Mouse (Mus musculus) kidney, postnatal 4 days (tissue): ENCODE measurements around the gene Atf7.

Source experiments
- DNase-seq, 2 experiments: peaks; one replicate each; pipeline ENCODE4 v3.0.0; 2021; ENCODE audit warnings: mixed read lengths in 2 of 2

Atf7 gene

DNA sequence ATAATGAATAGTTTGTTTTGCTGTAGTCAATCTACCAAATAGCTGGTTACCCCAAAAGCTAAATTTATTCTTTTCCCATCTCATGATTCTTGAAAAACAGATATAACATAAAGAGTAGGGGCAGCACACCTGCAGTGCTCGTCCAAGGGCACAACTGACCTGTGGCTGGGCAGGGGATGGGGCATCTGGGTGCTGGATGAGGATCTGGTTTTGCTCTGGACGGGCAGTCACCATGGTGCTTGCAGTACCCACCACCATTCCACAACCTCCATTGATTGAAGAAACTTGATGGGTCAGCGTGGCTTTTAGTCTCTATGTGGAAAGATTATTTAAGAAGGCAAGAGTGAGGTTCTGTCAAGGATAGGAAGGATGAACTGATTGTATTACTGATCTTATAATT, 79.0 kb downstream of the Atf7 start:
- DNase-seq, result no peak

DNA sequence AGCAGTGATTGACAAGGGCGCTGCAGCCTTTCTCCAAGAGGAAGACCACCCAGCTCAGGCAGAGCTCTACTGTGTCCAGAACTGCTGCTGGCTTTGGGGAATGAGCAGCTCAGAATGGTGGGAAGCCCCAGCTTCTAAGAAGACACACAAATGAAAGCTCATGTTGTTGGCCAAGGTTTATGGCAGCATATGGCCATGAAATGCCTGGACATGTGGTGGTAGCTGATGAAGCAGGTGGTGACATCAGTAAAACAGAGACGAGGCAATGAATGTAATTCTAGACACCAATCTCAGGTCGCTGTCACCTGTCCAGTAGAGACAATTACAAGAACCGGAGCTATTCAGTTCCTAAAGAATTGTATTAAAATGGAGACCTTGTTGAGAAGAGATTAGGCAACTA, 80.5 kb downstream of the Atf7 start:
- DNase-seq, result no peak

DNA sequence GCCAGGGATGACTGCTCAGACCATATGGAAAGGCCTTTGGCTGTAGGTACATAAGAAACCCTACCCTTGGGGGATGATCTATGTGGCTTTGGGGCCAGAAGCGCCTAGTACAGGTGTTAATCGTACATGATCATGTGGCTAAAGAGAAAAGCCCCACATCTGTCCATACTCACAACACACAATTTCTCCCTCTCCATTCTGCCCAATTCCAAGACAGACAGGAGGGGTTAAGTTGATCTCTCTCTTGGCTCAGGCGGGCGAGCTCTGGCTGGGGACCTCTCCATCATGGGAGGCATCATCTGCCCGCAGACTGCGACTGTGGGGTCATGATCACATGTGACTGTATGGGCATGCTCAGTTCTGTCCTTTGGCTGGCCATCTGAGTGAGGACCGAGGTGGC, 91.3 kb downstream of the Atf7 start:
- DNase-seq, result no peak

DNA sequence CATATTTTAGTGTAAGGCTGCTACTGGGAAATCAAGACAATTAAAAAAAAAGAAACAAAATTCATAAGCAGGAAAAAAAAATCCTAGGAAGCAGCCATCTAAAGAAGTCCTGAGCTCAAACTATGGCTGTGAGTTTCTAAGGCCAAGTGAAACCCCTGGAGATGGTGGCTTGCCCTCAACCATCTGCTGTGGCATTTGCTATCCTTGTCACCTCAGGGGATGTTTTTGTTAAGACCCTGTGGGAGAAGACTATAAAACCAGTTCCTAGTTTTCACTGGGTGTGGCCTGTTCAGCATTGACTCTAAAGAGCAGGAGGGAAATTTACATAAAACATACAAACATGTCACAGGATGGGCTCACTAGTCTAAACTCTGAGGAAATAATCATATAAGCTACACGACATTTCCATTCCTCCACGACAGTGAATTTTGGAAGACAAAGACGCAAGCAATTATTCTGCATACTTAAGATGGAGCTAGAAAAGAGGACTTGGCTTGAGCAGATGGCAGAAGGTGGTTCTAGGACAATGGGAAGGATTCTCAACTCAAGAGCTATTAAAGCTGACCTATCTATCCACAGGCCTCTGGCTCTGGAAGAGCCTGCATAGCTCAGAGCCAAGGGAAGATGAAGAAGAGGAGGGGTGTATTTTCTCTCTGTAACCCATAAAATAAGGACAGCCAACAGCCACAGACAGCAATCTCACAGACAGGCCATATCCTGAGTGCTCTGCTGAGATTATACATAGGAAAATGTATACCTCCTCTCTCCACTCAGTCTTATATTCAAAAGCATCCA, 93.0 kb downstream of the Atf7 start:
- no peak for DNase-seq

DNA sequence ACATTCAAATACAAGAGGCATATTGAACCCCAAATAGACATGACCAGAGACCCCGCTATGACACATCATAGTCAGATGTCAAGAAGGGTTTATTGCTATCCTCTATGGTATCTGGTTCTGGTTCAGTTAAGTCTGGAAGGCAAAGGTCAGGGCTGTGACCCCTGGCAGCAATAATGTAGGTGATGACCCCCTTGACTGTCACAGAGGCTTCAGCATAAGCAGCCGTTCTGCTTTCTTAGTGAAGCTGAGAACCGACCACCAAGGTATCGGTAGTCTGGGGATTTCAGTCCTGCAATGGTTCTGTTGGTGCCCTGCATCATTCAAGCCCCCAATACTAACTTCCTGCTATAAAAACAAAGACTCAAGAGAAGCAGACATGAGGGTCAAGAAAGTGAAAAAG, 93.7 kb downstream of the Atf7 start:
- no peak for DNase-seq

DNA sequence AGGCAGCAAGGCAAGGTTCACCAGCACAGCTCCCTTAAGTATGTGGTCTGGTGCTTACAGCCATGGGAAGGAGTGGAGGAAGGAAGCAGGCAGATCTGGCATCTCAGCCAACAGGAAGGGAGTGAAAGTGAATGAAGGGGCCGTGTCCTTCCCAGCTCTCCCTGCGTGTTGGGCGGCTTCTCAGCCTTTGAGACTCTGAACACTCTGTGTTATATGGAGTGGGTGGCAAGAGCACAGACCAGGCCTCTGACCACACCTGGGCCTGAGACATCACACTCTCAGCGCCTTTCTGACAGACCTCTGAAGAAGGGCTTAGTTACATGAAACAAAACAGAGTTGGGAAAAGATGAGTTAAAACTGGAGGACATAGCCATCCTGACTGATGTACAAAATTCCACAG, 94.7 kb downstream of the Atf7 start:
- DNase-seq, result no peak

DNA sequence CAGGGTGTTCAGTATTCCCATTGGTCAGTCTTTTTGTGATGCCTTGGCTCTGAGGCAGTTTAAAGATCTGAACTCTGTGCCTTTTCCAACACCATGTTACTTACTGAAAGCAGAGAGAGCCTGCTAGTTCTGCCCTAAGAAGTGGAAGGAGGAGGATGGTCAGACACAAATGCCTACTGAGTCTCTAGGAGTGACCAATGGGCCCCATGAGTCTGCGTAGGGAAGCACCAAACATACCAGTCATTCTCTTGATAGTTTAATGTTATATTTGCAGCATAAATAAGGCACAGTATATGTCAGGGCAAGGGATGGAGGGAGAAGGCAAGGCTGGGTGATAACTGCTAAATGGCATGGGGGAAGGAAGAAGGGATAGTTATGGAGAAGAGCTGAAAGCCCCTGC, 96.9 kb downstream of the Atf7 start:
- no peak for DNase-seq

DNA sequence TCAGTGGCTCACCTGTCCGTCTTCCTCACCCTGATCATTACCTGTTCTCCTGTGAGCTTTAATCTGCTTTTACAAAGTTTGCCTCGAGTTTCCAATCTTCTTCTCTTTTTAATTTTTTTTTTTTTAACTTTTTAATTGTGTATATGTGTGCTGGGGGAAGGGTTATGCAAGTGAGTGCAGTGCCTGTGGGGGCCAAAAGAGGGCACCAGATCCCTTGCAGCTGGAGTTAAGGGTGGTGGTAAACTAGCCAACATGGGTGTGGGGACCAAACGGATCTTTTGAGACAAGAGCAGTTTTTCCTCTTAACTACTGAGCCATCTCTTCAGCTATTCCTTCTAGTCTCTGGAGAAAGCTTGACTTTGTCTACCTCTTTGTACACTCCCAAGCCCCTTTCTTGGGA, 97.3 kb downstream of the Atf7 start:
- DNase-seq, result peak in 1 of 2 experiments; percentile 36

DNA sequence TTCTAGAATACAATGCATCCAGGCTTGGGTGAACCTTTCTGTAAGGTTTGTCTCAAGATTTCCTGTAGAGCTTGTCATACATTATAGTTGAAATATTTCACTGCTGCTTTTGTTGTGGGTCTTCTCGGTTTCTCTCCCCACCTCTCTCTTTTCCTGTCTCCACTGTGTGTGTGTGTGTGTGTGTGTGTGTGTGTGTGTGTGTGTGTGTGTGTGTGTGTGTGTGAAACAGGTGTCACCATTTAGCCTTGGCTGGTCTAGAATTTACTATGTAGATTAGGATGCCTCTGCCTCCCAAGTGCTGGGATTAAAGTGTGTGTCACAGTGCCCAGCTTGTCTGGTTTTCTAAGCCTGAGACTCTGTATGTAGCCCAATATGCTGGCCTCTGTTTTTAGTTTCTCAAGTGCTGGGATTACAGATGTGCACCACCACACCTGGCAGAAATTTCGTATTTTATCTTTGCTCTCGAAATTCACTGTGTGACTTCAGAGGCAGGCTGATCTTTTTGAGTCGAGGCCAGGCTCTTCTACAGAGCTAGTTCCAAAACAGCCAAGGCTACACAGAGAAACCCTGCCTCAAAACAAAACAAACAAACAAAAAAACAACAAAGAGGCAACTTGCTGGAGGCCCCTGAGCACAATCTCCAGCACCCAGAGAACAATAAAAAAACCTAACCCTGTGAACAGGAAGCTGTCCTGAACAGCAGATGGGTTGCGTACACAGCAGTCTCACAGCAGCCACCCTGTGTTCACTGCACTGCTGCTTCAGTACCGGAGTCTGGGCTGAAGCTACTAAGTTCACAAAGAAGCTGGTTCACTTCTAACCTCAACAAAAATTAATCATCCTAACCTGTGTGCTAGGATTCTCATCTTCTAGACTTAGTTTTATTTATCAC, 98.9 kb downstream of the Atf7 start:
- DNase-seq, result no peak

DNA sequence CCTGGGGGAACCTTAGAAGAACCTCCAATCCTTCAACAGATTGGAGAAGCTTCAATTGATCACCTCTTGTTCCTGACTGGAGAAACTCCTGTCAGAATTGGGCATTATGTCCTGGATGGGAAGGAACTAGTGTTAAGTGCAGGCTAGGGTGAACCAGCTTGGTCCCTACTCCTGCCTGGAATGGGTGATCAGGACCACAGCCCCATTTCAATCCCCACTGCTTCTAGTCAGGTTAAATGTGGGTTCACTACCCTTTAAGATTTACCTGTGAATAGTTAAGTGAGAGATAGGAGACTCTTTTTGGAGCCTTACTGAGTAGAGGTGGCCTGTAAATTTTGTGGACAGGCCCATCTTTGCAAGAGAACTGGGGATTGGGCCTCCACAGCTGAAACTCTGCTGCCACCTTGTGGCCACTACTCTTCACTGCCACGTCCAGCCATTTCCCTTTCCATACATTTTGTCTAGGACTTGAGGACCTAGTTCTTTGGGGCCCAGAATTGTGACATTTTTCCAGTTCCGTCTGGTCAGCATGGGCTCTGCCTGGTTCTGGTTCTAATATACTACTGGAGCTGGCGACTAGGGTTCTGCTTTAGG, 100.3 kb downstream of the Atf7 start, which contains the start of gene Npff:
Npff (minus strand) TSS at position 51 of the 594 bp plus-strand sequence.
- DNase-seq, result peak; percentile 83 to 86

DNA sequence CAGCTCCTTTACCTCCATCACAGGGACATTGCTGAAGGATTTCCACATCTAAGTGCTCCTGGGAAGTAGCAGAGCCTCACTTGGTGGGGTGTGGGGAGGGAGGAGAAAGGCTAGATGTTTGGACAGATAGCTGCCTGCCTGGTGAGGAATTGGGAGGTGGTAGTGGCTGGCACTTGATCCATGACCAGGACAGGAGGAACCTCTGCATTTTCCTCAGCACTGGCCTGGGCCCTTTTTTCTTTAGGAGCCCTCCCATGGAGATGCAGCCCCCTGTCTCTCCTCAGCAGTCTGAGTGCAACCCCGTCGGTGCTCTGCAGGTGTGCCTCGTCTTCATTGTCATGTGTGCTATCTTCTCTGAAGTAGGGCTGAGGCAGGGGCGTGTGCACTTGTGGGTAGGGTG, 103.8 kb downstream of the Atf7 start:
- no peak for DNase-seq

DNA sequence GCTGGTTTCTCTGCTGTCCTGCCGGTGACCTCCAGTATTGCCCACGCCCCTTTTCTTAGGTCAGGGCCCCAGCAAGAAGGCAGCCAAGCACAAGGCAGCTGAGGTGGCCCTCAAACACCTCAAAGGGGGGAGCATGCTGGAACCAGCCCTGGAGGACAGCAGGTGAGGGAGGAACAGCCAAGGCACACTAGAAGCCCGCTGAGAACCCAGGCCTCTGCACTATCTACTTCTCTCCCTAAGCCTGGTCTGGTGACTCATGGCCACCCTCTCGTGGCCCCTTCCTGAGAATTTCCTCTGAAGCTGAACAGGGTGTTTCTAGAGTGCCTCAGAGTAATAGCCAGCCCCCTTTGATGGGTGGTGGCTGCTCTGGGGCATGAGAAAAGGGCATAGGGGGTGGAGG, 104.8 kb downstream of the Atf7 start:
- no peak for DNase-seq

DNA sequence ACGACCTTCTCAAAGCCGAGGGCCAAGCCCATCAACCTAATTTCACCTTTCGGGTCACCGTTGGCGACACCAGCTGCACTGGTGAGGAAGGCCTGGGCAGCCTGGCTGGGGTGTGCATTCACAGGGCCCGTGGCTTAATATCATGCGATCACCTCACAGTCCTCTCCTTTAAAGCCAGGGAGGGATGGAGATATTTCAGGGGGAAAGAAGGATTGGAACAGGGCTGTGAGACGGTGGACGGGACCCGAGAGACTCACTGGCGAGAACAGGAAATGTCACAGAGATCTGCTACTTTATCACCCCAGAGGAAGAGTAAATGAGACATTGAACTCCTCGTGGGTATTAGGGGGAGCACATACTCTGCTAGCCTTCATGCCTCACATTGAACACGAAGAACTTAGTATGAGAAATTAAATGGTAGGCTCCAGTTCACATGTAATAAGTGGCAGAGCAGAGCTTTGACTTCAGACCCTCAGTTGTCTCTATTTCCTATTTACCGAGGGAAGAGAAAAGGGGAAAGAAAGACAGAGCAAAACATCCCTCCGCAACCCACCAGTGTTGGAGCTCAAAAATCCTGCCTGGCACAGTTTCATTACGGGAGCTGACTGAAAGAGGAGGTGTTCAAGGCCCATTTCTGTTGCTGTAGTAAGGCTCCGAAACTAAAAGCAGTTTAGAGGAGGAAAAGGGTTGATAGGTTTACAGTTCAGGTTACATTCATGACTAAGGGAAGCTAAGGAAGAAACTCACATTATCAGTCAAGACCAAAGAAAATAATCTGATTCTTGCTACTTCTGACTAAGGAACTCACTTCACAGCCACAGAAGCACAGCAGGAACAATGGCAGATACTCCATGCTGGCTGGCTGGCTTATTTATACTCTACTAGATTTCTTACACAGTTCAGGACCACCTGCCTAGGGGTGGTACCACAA, 105.8 kb downstream of the Atf7 start:
- no peak for DNase-seq

DNA sequence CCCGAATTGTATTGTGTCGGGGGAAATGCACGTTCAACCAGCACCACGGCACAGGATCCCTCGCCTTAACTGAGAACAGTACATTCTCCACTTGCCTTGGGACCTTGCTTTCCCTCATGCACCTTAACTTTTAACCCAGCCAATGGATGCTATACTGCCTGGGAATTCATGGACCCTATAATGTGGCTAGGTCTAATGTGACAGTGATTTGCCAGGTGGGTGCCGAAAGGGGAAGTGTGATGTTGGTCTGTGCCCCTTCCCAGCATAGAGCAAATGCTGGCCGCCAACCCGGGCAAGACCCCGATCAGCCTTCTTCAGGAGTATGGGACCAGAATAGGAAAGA, 106.4 kb downstream of the Atf7 start:
- DNase-seq, result no peak

DNA sequence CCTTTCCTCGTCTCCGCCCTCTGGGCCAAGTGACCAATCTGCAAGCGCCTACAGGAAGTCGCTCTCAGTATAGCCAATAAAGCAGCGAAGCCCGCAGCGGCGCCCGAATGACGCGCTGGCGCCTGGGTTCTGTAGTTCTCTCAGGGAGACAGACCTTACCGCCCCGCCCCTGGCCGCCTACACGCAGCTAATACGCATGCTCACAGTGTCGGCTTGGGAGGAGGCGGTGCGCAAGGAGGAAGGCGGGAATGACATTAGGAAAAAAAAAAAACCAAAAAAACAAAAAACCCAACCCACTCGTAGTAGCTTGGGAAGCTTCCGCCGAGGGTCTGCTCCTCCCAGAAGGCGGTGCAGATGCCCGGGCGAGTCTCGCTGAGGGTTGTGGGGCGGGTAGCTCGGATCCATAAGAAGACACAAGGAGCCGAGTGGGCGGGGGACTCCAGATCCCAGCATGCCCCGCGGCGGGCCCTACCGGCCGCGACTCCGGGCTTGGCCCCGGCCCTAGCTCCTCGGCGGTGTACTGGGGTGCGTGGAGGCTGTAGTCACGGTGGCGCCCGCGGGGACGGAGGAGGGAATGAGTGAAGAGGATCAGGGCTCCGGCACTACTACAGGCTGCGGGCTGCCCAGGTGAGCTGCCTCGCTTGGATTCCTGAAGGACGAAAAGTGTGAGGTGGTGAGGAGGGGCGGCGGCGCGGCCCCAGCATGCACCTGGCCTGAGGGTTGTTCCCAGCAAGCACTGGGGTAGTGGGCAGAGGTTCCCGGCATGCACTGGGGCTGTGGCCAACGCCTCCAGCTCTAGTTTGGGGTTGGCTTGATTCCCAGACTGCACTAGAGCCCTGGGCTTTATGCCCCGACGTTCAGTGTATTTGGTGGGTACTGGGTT, 107.0 kb downstream of the Atf7 start, which contains the start of gene Tarbp2:
Tarbp2 (plus strand) TSS at position 217 of the 883 bp plus-strand sequence.
- DNase-seq, result peak; percentile 99 to 100

DNA sequence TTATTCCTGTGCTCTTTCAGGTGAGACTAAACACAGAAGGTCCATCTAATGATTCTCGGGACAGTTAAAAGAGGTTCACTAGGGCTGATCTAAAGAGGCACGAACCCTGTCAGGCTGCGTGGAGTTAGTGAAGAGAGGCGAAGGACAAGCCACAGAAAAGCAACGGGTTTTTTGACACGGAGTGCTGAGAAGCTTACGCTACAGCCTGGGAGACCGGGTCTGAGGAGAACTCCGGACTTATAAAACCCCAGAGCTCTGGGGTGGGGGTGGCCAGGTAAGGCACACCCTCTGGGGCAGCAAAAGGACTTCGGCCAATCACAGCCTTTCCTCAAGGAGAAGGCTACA, 107.7 kb downstream of the Atf7 start:
- DNase-seq, result no peak

DNA sequence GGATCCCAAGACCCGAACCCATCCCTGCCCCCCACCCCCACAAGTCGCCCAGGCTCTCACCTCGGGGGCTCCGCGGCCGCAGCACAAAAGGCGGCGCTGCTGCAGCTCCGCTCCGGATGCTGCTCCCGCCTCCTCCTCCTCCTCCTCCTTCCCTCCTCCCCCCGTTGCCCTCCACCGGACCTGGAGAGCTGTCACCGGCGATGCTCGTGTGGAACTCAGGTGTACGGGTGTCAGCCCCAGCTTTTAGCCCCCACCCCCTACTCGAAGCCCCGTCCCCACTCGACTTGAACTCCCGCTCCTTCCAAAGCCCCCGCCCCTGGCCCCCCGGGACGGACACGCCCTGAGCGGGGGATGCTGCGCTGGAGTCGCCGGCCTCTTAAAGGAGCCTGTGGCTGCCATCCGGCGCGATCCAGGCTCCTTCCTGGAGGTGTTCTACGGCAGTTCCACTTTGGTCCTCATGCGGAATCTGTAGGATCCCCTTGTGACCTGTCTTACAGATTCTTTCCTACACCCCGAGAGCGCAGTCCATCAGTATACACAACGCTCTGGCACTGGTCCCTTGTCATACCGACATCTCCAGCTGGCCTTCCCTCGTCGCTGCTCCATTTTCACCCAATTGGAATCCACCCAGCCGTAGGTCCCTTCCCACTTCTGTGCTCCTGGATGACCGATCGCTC, 108.4 kb downstream of the Atf7 start, which contains the start of gene Map3k12:
Map3k12 (minus strand) TSS at position 337 of the 677 bp plus-strand sequence.
- DNase-seq, result peak; percentile 80 to 84

DNA sequence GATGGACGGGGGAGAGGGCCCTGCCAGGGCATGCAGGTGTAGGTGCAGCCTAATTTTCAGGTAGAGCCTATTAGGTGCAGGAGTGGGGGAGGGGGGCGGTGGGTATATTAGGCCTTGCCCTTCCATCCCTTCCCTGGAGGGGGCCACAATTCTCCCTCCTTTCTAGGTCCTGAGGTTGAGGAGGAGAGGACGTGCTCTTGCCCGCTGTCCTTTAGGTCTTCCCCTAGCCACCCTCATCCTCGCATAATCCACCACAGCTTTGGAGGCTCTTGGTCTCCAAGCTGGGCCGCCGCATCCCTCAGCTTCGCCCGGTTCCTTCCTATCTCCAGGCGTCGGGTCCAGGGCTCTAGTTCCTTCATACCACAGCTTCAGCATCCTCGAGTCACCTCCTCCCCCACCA, 109.0 kb downstream of the Atf7 start:
- no peak for DNase-seq

DNA sequence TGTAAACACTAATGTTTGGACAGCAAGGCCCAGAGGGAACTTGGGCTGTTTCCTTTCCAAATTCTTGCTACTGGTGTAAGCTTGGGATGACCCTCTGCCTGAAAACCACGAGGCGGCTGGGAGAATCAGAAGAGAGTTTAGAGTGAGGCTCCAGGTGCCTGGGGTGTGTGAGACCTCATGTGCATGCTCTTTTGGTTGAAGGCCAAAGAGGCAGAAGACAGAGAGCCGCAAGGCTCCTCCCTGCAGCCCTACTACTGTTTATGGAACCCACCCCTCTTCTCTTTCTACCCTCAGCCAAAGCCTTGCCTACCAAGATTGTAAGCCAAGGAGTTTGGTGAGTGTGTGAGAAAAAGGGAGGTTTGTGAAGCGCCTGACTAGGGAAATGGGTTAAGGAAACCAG, 109.5 kb downstream of the Atf7 start:
- DNase-seq, result no peak

DNA sequence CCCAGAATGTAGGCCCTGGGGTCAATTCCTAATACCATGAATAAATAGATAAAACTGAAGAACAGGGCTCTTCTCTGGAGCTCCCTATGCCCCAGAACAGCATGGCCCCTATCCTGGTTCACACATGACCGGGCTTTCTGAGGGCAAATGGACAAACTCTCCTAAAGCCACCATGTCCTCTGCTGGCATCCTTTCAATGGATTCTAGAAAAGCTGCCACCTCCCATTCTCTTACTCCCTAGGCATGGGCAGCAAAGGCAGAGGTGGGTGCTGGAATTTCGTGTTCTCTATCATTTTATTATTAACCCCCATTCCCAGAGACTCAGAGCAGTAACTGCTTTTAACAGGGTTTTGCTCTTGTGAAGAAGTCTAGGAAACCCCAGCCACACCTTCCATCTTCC, 110.0 kb downstream of the Atf7 start:
- DNase-seq, result no peak

DNA sequence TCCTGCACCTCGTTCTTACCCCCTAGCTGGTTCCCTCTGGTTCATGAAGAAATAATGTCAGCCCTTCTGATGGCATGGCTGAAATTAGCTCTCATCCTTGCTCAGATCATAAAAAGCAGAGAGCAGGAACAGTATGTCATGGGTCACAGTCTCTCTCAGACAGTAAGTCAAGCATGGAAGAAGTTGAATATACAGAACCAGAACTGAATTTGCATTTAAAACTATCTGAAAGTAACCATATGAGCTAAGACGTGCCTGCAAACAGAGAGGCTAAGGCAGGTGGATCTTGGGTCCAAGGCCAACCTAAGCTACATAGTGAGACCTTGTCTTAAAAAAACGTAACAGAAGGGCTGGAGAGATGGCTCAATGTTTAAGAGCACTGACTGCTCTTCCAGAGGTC, 112.3 kb downstream of the Atf7 start:
- no peak for DNase-seq
